Mouse (Mus musculus) heart, embryonic 14.5 days (tissue): ENCODE measurements around the gene Mrpl1. TPM values are rescaled to one million over a fixed set of nuclear protein-coding genes. Genes with fewer than 3 reads are reported as not detected.

ENCODE experiments used
- ATAC-seq: fragments of 200-750 bp; cut with Nextera tagmentation; 2 replicates; pipeline ENCODE4 v1.8.0; 2017; ENCODE audit warnings: low read depth, moderate TSS enrichment; ENCODE audit not compliant: insufficient number of reproducible peaks, insufficient read depth, low FRiP score
- H3K27ac ChIP-seq, 2 experiments: fragments of 200-500 bp in 1 of 2; fragments of 300-500 bp in 1 of 2; sonication (generic) in 1 of 2; replicated peaks in 1 of 2; 2 replicates each; pipeline ENCODE4 v1.5.1; 2012 to 2014; ENCODE audit warnings: low read depth in 2 of 2, low read length in 2 of 2, control low read depth in 1 of 2, mild to moderate bottlenecking in 1 of 2, mixed read lengths in 1 of 2; ENCODE audit not compliant: control insufficient read depth in 1 of 2, insufficient read depth in 1 of 2
- H3K27me3 ChIP-seq: fragments of 300-500 bp; sonication (generic); 2 replicates; pipeline ENCODE4 v1.6.1; 2014; ENCODE audit warnings: mild to moderate bottlenecking, low read length, control low read depth; ENCODE audit not compliant: control insufficient read depth, insufficient read depth
- H3K36me3 ChIP-seq: fragments of 300-500 bp; sonication (generic); 2 replicates; pipeline ENCODE4 v1.6.1; 2014; ENCODE audit warnings: mild to moderate bottlenecking, control low read depth, low read length, mixed read lengths; ENCODE audit not compliant: control insufficient read depth, insufficient read depth
- H3K4me1 ChIP-seq, 2 experiments: fragments of 200-500 bp in 1 of 2; fragments of 300-500 bp in 1 of 2; sonication (generic) in 1 of 2; 2 replicates each; pipeline ENCODE4 v1.6.1; 2012 to 2014; ENCODE audit warnings: low read length in 2 of 2, control low read depth in 1 of 2, mixed read lengths in 1 of 2; ENCODE audit not compliant: control insufficient read depth in 2 of 2, insufficient read depth in 2 of 2
- H3K4me2 ChIP-seq: fragments of 300-500 bp; sonication (generic); 2 replicates; pipeline ENCODE4 v1.6.1; 2014; ENCODE audit warnings: mild to moderate bottlenecking, low read length
- H3K4me3 ChIP-seq, 2 experiments: fragments of 200-500 bp in 1 of 2; fragments of 300-500 bp in 1 of 2; sonication (generic) in 1 of 2; 2 replicates each; pipeline ENCODE4 v1.5.1; 2012 to 2014; ENCODE audit warnings: low read length in 2 of 2, mild to moderate bottlenecking in 2 of 2, control low read depth in 1 of 2, low read depth in 1 of 2, moderate library complexity in 1 of 2; ENCODE audit not compliant: control insufficient read depth in 1 of 2, insufficient read depth in 1 of 2
- H3K9ac ChIP-seq: fragments of 300-500 bp; sonication (generic); 2 replicates; pipeline ENCODE4 v1.6.1; 2014; ENCODE audit warnings: mild to moderate bottlenecking, low read length
- H3K9me3 ChIP-seq: fragments of 300-500 bp; sonication (generic); 2 replicates; pipeline ENCODE4 v1.6.1; 2016; ENCODE audit warnings: low read length, control low read depth; ENCODE audit not compliant: control insufficient read depth
- WGBS: fragments of 180-500 bp; shearing (Covaris S2); extraction: QIAGEN DNeasy Blood & Tissue Kit; methylation state at CpG from one replicate; pipeline ENCODE4 v1.1.7; 2014; 5-methylcytosine and 5-hydroxymethylcytosine counted together
- polyA plus RNA-seq: library from polyadenylated mRNA; unstranded; fragments of >200 nt; fragmentation: Nextera tagmentation; extraction: Ambion mirVana; gene quantifications from 2 replicates; pipeline ENCODE4 v1.2.1, GENCODE M21; 2014

The Mrpl1 gene
- polyA plus RNA-seq, 1 experiment from 2014 or later = 22.6 TPM

DNA sequence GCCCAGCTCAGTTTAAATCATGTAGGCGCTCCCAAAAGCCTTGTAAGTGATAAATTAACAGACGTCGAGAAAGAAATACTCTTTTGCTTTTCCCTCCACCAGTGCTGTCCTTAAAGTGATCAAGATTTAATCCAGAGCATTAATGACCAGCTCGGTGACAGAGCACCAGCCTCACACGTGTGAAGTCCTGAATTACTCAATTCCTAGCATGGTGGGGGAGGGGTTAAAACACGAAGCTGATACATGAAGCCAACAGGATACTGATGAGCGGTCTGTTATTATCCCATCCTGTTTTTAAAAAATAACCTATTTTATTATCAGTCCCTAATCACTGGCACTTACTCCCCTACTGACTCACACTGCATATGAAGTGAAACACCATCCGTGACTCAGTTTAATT, 102.4 kb downstream of the Mrpl1 start:
- H3K36me3 ChIP-seq = no peaks in the 10 kb centered on the region
- H3K4me2 ChIP-seq = no peak overlapping the region
- H3K9me3 ChIP-seq = no peaks in the 10 kb centered on the region
- H3K27me3 ChIP-seq = no peaks in the 10 kb centered on the region
- WGBS = 70% methylated on average over 8 of the region's 8 CpGs
- ATAC-seq = no peak
- H3K27ac ChIP-seq = no peak overlapping the region
- no peak overlapping the region for H3K9ac ChIP-seq
- no peaks in the 10 kb centered on the region; a peak in 1 of 4 replicates for H3K4me1 ChIP-seq
- H3K4me3 ChIP-seq = no peak overlapping the region

Other genes starting within 250 kb of the Mrpl1 start
- 20.8 and 23.9 TPM in 2 replicates for gene Cnot6l, start 45.3 kb upstream of the Mrpl1 start, polyA plus RNA-seq
- gene Fras1, start 164.5 kb downstream of the Mrpl1 start, polyA plus RNA-seq = 23.0 and 34.5 TPM in 2 replicates